In the genomic region with DNA sequence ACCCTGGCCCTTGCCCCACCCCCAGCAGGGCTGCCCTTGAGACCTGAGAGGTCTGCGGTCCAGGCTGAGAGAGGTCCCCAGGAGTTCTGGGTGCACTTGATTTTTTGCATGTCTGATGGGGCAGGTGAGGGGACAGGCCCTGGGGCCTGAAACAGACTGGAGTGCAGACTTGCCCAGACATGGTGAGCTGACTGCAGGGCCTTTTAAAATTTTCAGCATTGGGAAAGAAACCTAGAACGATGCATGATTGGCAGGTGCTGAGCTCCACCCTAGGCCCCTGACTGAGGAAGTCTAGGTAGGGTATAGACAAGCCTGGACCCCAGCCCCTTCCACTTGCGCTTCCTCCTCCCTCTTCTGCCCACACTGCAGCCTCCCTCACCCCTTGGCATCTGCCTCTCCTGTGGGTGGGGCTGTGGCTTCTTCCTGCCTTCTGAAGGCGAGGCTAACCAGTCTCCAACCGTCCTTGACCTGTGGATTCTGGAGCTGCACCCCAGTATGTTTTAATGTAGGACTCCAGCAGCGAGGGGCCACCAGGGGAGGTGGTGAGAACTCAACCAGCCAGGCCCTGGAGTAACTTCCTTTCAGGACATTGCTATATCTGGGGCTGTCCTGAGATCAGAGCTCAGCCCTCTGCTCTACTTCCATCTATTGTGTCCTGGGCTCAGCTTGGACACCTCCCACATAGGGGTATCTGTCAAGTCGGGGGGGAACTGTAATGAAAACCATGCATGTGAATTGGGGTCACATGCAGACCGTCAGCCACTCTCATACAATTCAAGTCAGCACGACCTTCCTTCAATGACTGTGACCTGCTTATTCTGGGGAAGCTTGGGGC, we compare ENCODE assay signal across 8 mouse cellular contexts. TPM values are rescaled to one million over a fixed set of nuclear protein-coding genes. Genes with fewer than 3 reads are reported as not detected.
DNase-seq lines count a peak whose midpoint lies in the region; ATAC-seq and TF ChIP-seq lines count a peak whose summit lies in the region.

No protein-coding gene starts in this region.

- no peak for TF ChIP-seq EP300 in liver, embryonic 14.5 days (IDR thresholded peaks at IDR 0.05; ENCODE audit: low read depth)

- H3K27ac ChIP-seq in embryonic facial prominence, embryonic 15.5 days (replicated peaks) = peak overlapping the region; percentile 86
- no peak overlapping the region for H3K27ac ChIP-seq in liver, embryonic 14.5 days
- H3K27ac ChIP-seq in cerebellum, adult 2 months (ENCODE audit: insufficient read depth, low read length) = no peak overlapping the region

- TF ChIP-seq POLR2A in cerebellum, adult 2 months (IDR thresholded peaks at IDR 0.05; ENCODE audit: borderline replicate concordance, insufficient read depth, low read length) = no peak

- H3K27me3 ChIP-seq in embryonic facial prominence, embryonic 15.5 days = peaks cover 7% of the 10 kb centered on the region
- H3K27me3 ChIP-seq in liver, embryonic 14.5 days (ENCODE audit: control insufficient read depth, insufficient read depth, low read length) = peaks cover 14% of the 10 kb centered on the region
- H3K27me3 ChIP-seq in cerebellum, adult 2 months (ENCODE audit: control insufficient read depth, insufficient read depth, low read length) = no peaks in the 10 kb centered on the region

- H3K9me3 ChIP-seq in embryonic facial prominence, embryonic 15.5 days (replicated peaks) = peaks cover 7% of the 10 kb centered on the region
- peaks cover under 1% of the 10 kb centered on the region for H3K9me3 ChIP-seq in liver, embryonic 14.5 days (ENCODE audit: control insufficient read depth, low read length)

- peaks cover 40% of the 10 kb centered on the region for H3K36me3 ChIP-seq in embryonic facial prominence, embryonic 15.5 days
- peaks cover 19% of the 10 kb centered on the region for H3K36me3 ChIP-seq in liver, embryonic 14.5 days (replicated peaks; ENCODE audit: control insufficient read depth, insufficient read depth, low read depth)

- WGBS in embryonic facial prominence, embryonic 15.5 days = 37% methylated on average over 9 of the region's 9 CpGs
- 24% methylated on average over 9 of the region's 9 CpGs for WGBS in liver, embryonic 14.5 days (ENCODE audit: insufficient replicate concordance)
- WGBS in cerebellum, adult 2 months = 44% methylated on average over 9 of the region's 9 CpGs

- no peak overlapping the region for H3K4me3 ChIP-seq in embryonic facial prominence, embryonic 15.5 days (replicated peaks)
- H3K4me3 ChIP-seq in liver, embryonic 14.5 days (ENCODE audit: insufficient read depth in 1 of 2, low read depth in 2 of 2, low read length in 2 of 2) = no peak overlapping the region
- H3K4me3 ChIP-seq in cerebellum, adult 2 months (replicated peaks; ENCODE audit: insufficient read depth, low read depth, low read length) = no peak overlapping the region

- no peak overlapping the region for H3K9ac ChIP-seq in embryonic facial prominence, embryonic 15.5 days
- no peak overlapping the region for H3K9ac ChIP-seq in liver, embryonic 14.5 days (replicated peaks)

- peaks cover 34% of the 10 kb centered on the region for H3K4me1 ChIP-seq in embryonic facial prominence, embryonic 15.5 days
- peaks cover 7 to 14% of the 10 kb centered on the region in 2 experiments for H3K4me1 ChIP-seq in liver, embryonic 14.5 days (replicated peaks; ENCODE audit: control insufficient read depth in 2 of 2, insufficient read depth in 2 of 2, low read length in 1 of 2)
- H3K4me1 ChIP-seq in cerebellum, adult 2 months (ENCODE audit: control insufficient read depth, insufficient read depth, low read length) = no peaks in the 10 kb centered on the region; the same call in 1 of the 2 replicates

- peak; percentile 11; the same call in 1 of the 2 replicates for TF ChIP-seq CTCF in liver, embryonic 14.5 days (IDR thresholded peaks at IDR 0.05; ENCODE audit: low read depth)
- TF ChIP-seq CTCF in cerebellum, adult 2 months (IDR thresholded peaks at IDR 0.05; ENCODE audit: borderline replicate concordance, insufficient read depth, low read depth, low read length) = no peak

- intact Hi-C loops in heart, postnatal 25 days (cut with DNase I) = no loop called here

- H3K4me2 ChIP-seq in embryonic facial prominence, embryonic 15.5 days (replicated peaks) = no peak overlapping the region
- H3K4me2 ChIP-seq in liver, embryonic 14.5 days (ENCODE audit: low read depth) = no peak overlapping the region

- no peak for ATAC-seq in embryonic facial prominence, embryonic 15.5 days (ENCODE audit: insufficient number of reproducible peaks, low FRiP score, low TSS enrichment, low read depth)
- ATAC-seq in liver, embryonic 14.5 days (ENCODE audit: insufficient read depth) = no peak
- ATAC-seq in cerebellum, adult (ENCODE audit: insufficient number of reproducible peaks, low FRiP score, low TSS enrichment) = no peak

- peak; percentile 94 for DNase-seq in heart, adult 11 months
- DNase-seq in heart, postnatal 25 days (ENCODE audit: low spot score) = no peak
- DNase-seq in 416B (ENCODE audit: low read depth) = peak; percentile 68
- no peak for DNase-seq in liver, embryonic 14.5 days (ENCODE audit: low read depth in 3 of 3, low spot score in 3 of 3)
- DNase-seq in yolk sac, embryonic 10.5 days (ENCODE audit: low spot score) = no peak
- DNase-seq in cerebellum, adult 2 months = no peak

RNA-seq across cellular contexts. Expression of a gene that starts 16.7 kb away (rescaled TPM):
- total RNA-seq in heart, postnatal 25 days (2021) = 10 to 100 TPM; 41.3 to 43.1 TPM
- 94.6 and 98.9 TPM in 2 replicates for polyA plus RNA-seq in embryonic facial prominence, embryonic 15.5 days (2015; fragmentation: Nextera tagmentation; extraction: Ambion mirVana)
- 30.9 and 31.4 TPM in 2 replicates for polyA plus RNA-seq in liver, embryonic 14.5 days (2012; rRNA removed)
- polyA plus RNA-seq in liver, embryonic 14.5 days (2014; fragmentation: Nextera tagmentation; extraction: Ambion mirVana) = 20.5 and 20.7 TPM in 2 replicates
- polyA plus RNA-seq in cerebellum, adult 2 months (2012; rRNA removed) = 74.1 and 77.6 TPM in 2 replicates

RNA-seq across cellular contexts. Expression of a gene that starts 30.0 kb away (rescaled TPM):
- 1 to 10 TPM in 1 of 2 experiments, under 1 TPM in 1; 0.81 to 1.5 TPM for total RNA-seq in heart, postnatal 25 days (2021)
- polyA plus RNA-seq in embryonic facial prominence, embryonic 15.5 days (2015; fragmentation: Nextera tagmentation; extraction: Ambion mirVana) = 3.1 and 4.7 TPM in 2 replicates
- 1.1 TPM in 2 replicates for polyA plus RNA-seq in liver, embryonic 14.5 days (2012; rRNA removed)
- polyA plus RNA-seq in liver, embryonic 14.5 days (2014; fragmentation: Nextera tagmentation; extraction: Ambion mirVana) = 0.56 and 0.99 TPM in 2 replicates
- 3.4 and 3.7 TPM in 2 replicates for polyA plus RNA-seq in cerebellum, adult 2 months (2012; rRNA removed)

RNA-seq across cellular contexts. Expression of a gene that starts 35.5 kb away (rescaled TPM):
- total RNA-seq in heart, postnatal 25 days (2021) = 10 to 100 TPM; 68.1 to 75.9 TPM
- 220 and 229 TPM in 2 replicates for polyA plus RNA-seq in embryonic facial prominence, embryonic 15.5 days (2015; fragmentation: Nextera tagmentation; extraction: Ambion mirVana)
- polyA plus RNA-seq in liver, embryonic 14.5 days (2012; rRNA removed) = 45.6 and 58.5 TPM in 2 replicates
- 104 and 105 TPM in 2 replicates for polyA plus RNA-seq in liver, embryonic 14.5 days (2014; fragmentation: Nextera tagmentation; extraction: Ambion mirVana)
- polyA plus RNA-seq in cerebellum, adult 2 months (2012; rRNA removed) = 42.5 and 42.8 TPM in 2 replicates

RNA-seq across cellular contexts. Expression of a gene that starts 44.1 kb away (rescaled TPM):
- under 1 TPM; 0.73 to 0.83 TPM for total RNA-seq in heart, postnatal 25 days (2021)
- polyA plus RNA-seq in embryonic facial prominence, embryonic 15.5 days (2015; fragmentation: Nextera tagmentation; extraction: Ambion mirVana) = 1.2 and 2.0 TPM in 2 replicates
- 0.13 and 0.15 TPM in 2 replicates for polyA plus RNA-seq in liver, embryonic 14.5 days (2012; rRNA removed)
- polyA plus RNA-seq in liver, embryonic 14.5 days (2014; fragmentation: Nextera tagmentation; extraction: Ambion mirVana) = 0.18 and 0.34 TPM in 2 replicates
- 97.3 and 110 TPM in 2 replicates for polyA plus RNA-seq in cerebellum, adult 2 months (2012; rRNA removed)

RNA-seq across cellular contexts. Expression of a gene that starts 48.6 kb away (rescaled TPM):
- total RNA-seq in heart, postnatal 25 days (2021) = 1 to 10 TPM; 7.8 to 8.5 TPM
- 5.3 and 6.3 TPM in 2 replicates for polyA plus RNA-seq in embryonic facial prominence, embryonic 15.5 days (2015; fragmentation: Nextera tagmentation; extraction: Ambion mirVana)
- 3.8 and 4.0 TPM in 2 replicates for polyA plus RNA-seq in liver, embryonic 14.5 days (2012; rRNA removed)
- 3.0 and 3.1 TPM in 2 replicates for polyA plus RNA-seq in liver, embryonic 14.5 days (2014; fragmentation: Nextera tagmentation; extraction: Ambion mirVana)
- polyA plus RNA-seq in cerebellum, adult 2 months (2012; rRNA removed) = 3.6 and 3.9 TPM in 2 replicates

Comparison
In these comparisons a context has a peak if more than half of its experiments do, and no peak if none do; other contexts are left out.
1. DNase-seq: peak in heart, adult 11 months (single experiment) and 416B (single experiment); none in heart, postnatal 25 days (single experiment), liver, embryonic 14.5 days (0 of 3), yolk sac, embryonic 10.5 days (single experiment) and cerebellum, adult 2 months (0 of 2).